Mouse (Mus musculus): ENCODE data around the gene Ccr4.

GRCm38 (mm10) chr9:114502711-114503427 lies 1.8 kb downstream of the Ccr4 start:
- no peak for TF ChIP-seq EP300 (IDR thresholded peaks at IDR 0.05; ENCODE audit: insufficient read depth, low read depth, low read length)
- no peak for TF ChIP-seq CTCF (IDR thresholded peaks at IDR 0.05; ENCODE audit: low read depth, low read length)
- no peak for TF ChIP-seq POLR2A (IDR thresholded peaks at IDR 0.05; ENCODE audit: insufficient read depth, low read length)
